Mouse (Mus musculus) midbrain, embryonic 16.5 days (tissue): Measurements from ENCODE around the gene Cntnap5b. TPM values are rescaled to one million over a fixed set of nuclear protein-coding genes. Genes with fewer than 3 reads are reported as not detected.

Experiments
- ATAC-seq: fragments of 200-750 bp; cut with Nextera tagmentation; 2 replicates; pipeline ENCODE4 v1.8.0; 2017; ENCODE audit warnings: moderate TSS enrichment
- H3K27ac ChIP-seq: fragments of 300-500 bp; sonication (generic); 2 replicates; pipeline ENCODE4 v1.5.1; 2014; ENCODE audit warnings: mild to moderate bottlenecking, low read length, mixed read lengths
- H3K27me3 ChIP-seq: fragments of 300-500 bp; sonication (generic); 2 replicates; pipeline ENCODE4 v1.6.1; 2014; ENCODE audit warnings: low read depth, low read length, mixed read lengths; ENCODE audit not compliant: control insufficient read depth, insufficient read depth
- H3K36me3 ChIP-seq: fragments of 300-500 bp; sonication (generic); 2 replicates; pipeline ENCODE4 v1.6.1; 2014; ENCODE audit warnings: mild to moderate bottlenecking, low read length, moderate library complexity, mixed read lengths; ENCODE audit not compliant: control insufficient read depth, insufficient read depth
- H3K4me1 ChIP-seq: fragments of 300-500 bp; sonication (generic); 2 replicates; pipeline ENCODE4 v1.6.1; 2014; ENCODE audit warnings: mild to moderate bottlenecking, low read length, mixed read lengths; ENCODE audit not compliant: control insufficient read depth, insufficient read depth
- H3K4me2 ChIP-seq: fragments of 300-500 bp; sonication (generic); 2 replicates; pipeline ENCODE4 v1.6.1; 2014; ENCODE audit warnings: mild to moderate bottlenecking, low read length, mixed read lengths
- H3K4me3 ChIP-seq: fragments of 300-500 bp; sonication (generic); 2 replicates; pipeline ENCODE4 v1.5.1; 2014; ENCODE audit warnings: low read depth, mild to moderate bottlenecking, low read length, moderate library complexity, mixed read lengths
- H3K9ac ChIP-seq: fragments of 300-500 bp; sonication (generic); 2 replicates; pipeline ENCODE4 v1.6.1; 2014; ENCODE audit warnings: low read depth, low read length, mixed read lengths
- H3K9me3 ChIP-seq: fragments of 300-500 bp; sonication (generic); replicated peaks from 2 replicates; pipeline ENCODE4 v1.6.1; 2014; ENCODE audit warnings: mild to moderate bottlenecking, low read length, mixed read lengths; ENCODE audit not compliant: control insufficient read depth, poor library complexity, severe bottlenecking
- WGBS: fragments of 180-500 bp; shearing (Covaris S2); extraction: QIAGEN DNeasy Blood & Tissue Kit; methylation state at CpG from one replicate; pipeline ENCODE4 v1.1.7; 2014; 5-methylcytosine and 5-hydroxymethylcytosine counted together
- polyA plus RNA-seq: library from polyadenylated mRNA; unstranded; fragments of >200 nt; fragmentation: Nextera tagmentation; extraction: Ambion mirVana; gene quantifications from 2 replicates; pipeline ENCODE4 v1.2.1, GENCODE M21; 2015

Gene Cntnap5b
- polyA plus RNA-seq: 3.5 and 5.2 TPM in 2 replicates

DNA sequence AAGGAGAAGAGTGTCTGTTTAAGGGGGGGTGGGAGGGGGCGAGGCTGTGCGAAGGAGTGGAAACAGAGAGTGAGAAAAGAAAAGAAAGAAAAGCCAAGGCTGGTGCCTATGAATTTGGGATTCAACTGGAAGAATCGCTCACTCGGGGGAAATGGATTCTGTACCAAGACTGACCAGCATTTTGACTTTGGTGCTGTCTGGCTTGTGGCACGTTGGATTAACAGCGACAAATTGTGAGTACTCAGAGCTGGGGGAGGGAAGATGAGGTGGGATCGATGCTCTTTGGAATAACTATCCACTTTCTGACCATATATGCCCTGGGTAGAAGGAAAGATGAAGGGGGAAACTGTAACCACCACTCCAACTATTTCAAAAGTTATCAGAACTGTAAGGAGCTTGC is at the start of gene Cntnap5b:
Gene Cntnap5b, plus strand, starts transcription at position 152 of the 400 bp plus-strand sequence.
- H3K36me3 ChIP-seq: no peaks in the 10 kb centered on the region
- no peaks in the 10 kb centered on the region for H3K27me3 ChIP-seq
- H3K4me1 ChIP-seq: no peaks in the 10 kb centered on the region; the same call in 1 of the 2 replicates
- peak within 1 kb of the TSS; percentile 42 for H3K9ac ChIP-seq
- 20% methylated on average over 7 of the region's 7 CpGs for WGBS
- peak within 1 kb of the TSS; percentile 24; the same call in 1 of the 2 replicates for H3K27ac ChIP-seq
- peak within 1 kb of the TSS; percentile 48 for H3K4me3 ChIP-seq
- H3K9me3 ChIP-seq: no peaks in the 10 kb centered on the region
- peak; percentile 46; the same call in 1 of the 2 replicates for ATAC-seq
- H3K4me2 ChIP-seq: peak within 1 kb of the TSS; percentile 53

DNA sequence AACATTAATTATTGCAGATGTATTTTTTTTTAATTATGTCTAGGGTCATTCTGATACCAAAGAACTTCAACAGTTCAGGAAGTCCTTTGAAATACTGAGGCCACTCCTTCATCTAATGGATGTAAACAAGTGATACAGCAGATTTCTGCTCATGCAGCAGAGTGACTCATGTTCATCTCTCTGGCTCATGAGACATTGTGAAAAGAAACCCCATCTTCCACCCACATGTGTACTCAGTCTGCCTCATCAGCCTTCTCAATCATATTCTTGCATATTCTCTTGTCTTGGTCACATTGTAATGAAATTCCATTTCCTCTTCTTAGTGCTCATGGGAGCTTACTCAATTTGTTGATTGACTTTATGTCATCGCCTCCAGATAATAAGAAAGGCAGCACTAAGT is 12.6 kb upstream of the Cntnap5b start:
- Histone ChIP-seq H3K4me1 (no peaks in the 10 kb centered on the region), H3K27ac (no peak overlapping the region), H3K36me3 (no peaks in the 10 kb centered on the region), H3K9me3 (no peaks in the 10 kb centered on the region), H3K9ac (no peak overlapping the region), H3K4me3 (no peak overlapping the region), H3K27me3 (no peaks in the 10 kb centered on the region), H3K4me2 (no peak overlapping the region)
- ATAC-seq: no peak
- 100% methylated on average over 1 of the region's 1 CpGs for WGBS

DNA sequence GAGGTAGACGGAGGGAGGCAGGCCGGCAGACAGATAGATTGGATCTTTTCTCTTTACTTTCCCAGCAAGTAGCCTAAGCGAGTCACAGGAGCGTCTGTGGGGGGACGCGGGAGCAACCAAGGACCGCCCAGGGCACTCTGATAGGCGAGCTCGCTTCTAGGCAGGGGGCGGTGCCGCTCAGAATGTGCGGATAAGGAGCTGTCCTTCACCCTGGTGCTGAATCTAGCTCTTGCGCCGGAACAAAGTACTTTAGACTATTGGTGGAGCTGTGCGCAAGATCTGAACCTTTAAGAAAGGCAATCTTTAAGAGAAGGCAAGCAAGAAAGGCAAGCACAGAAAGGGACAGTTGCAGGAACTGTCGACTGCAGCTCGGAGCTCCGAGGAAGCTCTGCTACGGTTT is 382 bp upstream of the Cntnap5b start:
- H3K27ac ChIP-seq: peak overlapping the region; percentile 24; the same call in 1 of the 2 replicates
- 1% methylated on average over 19 of the region's 19 CpGs for WGBS

DNA sequence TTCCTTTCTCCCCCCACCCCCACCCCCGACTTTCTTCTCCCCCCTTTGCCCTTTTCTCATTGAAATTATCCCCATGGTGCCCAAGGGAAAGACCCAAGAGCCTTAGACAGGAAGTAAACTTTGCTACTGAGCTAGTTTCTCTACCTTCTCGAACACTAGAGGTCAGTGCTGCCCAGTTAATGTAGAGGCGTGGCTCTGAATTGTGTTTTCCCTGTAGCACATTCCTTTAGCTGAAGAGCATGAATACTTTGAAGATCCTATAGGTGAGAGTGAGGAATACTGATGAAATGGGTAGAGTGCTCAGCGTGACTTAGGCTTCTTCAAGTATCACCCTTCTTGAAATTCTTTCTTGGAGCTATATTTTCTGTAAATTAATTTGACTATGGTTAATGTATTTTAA is 1.6 kb downstream of the Cntnap5b start:
- Histone ChIP-seq H3K27me3 (no peaks in the 10 kb centered on the region), H3K9me3 (no peaks in the 10 kb centered on the region), H3K36me3 (no peaks in the 10 kb centered on the region), H3K9ac (no peak overlapping the region), H3K27ac (no peak overlapping the region), H3K4me1 (no peaks in the 10 kb centered on the region; the same call in 1 of the 2 replicates), H3K4me3 (peak overlapping the region; percentile 48), H3K4me2 (peak overlapping the region; percentile 53; the same call in 1 of the 2 replicates)
- peak; percentile 69 for ATAC-seq
- WGBS: 2% methylated on average over 4 of the region's 4 CpGs

More for the DNA sequence above, 382 bp upstream of the Cntnap5b start:
- Histone ChIP-seq H3K9ac (peak overlapping the region; percentile 42), H3K4me1 (no peaks in the 10 kb centered on the region; the same call in 1 of the 2 replicates), H3K9me3 (no peaks in the 10 kb centered on the region), H3K27me3 (no peaks in the 10 kb centered on the region), H3K36me3 (no peaks in the 10 kb centered on the region), H3K4me3 (peak overlapping the region; percentile 48), H3K4me2 (peak overlapping the region; percentile 53)
- ATAC-seq: peak; percentile 86

DNA sequence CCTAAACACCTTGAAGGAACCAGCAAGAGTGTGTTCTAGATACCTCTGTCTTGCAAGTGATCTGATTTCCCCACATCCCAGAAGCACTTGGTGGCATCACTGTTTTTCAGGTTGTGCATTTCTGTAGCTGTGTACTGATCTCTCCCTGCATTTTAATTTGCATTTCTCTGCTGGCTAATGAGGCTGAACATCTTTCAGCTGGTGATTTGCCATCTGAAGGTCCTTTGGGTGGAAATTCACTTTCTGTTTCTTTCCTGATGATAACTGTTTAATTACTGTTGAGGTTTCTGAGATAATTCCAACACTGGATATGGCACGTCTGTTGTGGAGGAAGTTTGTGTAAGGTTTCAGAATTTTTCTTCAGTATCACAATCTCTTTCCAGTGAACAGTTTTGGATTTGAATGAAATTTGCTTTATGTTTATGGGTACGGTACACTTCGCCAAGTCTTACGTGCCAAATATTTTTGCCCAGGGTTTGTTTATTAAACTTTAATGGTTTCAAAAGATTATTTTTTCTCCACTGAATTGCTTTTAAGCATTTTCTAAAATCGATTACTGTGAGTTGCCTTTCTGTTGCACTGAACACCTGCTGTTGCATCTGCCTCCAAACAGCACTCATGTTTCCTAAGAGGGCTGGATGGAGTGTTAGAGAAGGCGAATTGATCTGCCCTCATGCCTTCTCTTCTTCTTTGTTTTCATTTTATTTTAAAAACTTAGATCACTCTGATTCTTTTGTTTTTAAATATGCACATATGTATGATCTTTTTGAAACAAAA is 41.0 kb downstream of the Cntnap5b start:
- Histone ChIP-seq H3K9ac (no peak overlapping the region), H3K9me3 (no peaks in the 10 kb centered on the region), H3K27ac (no peak overlapping the region), H3K36me3 (no peaks in the 10 kb centered on the region), H3K4me3 (no peak overlapping the region), H3K4me1 (no peaks in the 10 kb centered on the region), H3K4me2 (no peak overlapping the region), H3K27me3 (no peaks in the 10 kb centered on the region)
- WGBS: 84% methylated on average over 6 of the region's 6 CpGs
- ATAC-seq: no peak

DNA sequence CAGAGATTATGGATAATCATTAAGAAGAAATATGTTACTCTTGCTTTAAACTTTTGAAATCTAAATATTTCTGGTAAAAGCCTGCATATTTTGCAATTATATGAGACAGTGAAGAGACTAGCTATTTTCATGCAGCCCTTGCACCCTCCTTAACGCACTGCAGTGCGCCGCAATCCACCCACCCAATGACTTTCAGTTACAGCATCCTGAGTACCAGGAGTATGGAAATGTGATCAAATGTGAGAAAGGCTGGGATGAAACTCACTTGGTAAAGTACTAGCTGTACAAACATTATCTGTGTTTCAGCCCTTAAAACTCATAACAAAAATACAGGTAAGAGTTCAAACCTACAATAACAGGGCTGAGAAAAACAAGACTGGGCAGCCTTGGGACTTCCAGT is 99.8 kb downstream of the Cntnap5b start:
- WGBS: 87% methylated on average over 3 of the region's 3 CpGs
- no peak overlapping the region for H3K9ac ChIP-seq
- no peak for ATAC-seq

DNA sequence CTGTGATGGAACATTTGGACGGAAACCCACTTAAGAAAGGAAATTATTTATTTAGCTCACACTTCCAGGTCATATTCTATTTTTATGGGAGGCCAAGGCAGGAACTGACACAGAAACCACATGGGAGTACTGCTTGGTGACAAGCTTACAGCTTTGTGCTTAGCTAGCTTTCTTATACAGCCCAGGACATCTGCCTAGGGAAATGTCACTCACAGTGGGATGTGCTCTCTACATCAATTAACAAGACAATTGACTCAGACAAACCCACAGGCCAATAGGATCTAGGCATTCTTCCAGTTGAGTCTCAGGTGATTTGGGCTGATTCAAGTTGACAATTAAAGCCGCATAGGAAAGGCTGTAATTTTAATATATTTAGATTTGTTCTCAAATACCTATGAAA is 135.2 kb downstream of the Cntnap5b start:
- H3K9ac ChIP-seq: no peak overlapping the region
- ATAC-seq: peak; percentile 80; the same call in 1 of the 2 replicates

More for the DNA sequence above, 99.8 kb downstream of the Cntnap5b start:
- Histone ChIP-seq H3K4me1 (no peaks in the 10 kb centered on the region), H3K4me3 (no peak overlapping the region), H3K27me3 (no peaks in the 10 kb centered on the region), H3K36me3 (no peaks in the 10 kb centered on the region), H3K9me3 (no peaks in the 10 kb centered on the region), H3K4me2 (no peak overlapping the region), H3K27ac (no peak overlapping the region)

DNA sequence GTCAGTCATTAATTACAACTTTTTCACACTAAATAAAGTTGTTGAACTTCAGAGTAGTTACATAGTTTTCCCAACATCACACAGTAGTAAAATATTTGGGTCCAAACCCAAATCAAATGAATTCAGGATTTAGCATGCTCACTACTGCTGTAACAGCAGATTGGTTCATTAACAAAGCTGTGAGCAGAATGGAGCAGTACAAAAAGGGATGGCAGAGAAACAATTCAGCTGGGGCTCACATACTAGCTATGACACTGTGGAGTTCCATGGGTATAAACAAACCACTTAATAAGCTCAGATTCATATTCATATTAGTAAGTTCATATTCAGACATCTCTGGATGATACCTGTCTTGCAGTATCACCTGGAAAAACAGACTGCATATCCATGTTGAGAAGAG is 170.9 kb downstream of the Cntnap5b start:
- Histone ChIP-seq H3K9ac (no peak overlapping the region), H3K27ac (no peak overlapping the region), H3K9me3 (no peaks in the 10 kb centered on the region), H3K27me3 (no peaks in the 10 kb centered on the region), H3K4me1 (no peaks in the 10 kb centered on the region), H3K4me3 (no peak overlapping the region), H3K36me3 (no peaks in the 10 kb centered on the region), H3K4me2 (no peak overlapping the region)
- no peak for ATAC-seq

More for the DNA sequence above, 135.2 kb downstream of the Cntnap5b start:
- 49% methylated on average over 2 of the region's 2 CpGs for WGBS
- no peaks in the 10 kb centered on the region for H3K9me3 ChIP-seq
- H3K4me3 ChIP-seq: no peak overlapping the region
- no peaks in the 10 kb centered on the region for H3K27me3 ChIP-seq
- H3K4me2 ChIP-seq: no peak overlapping the region
- no peak overlapping the region for H3K27ac ChIP-seq
- H3K36me3 ChIP-seq: no peaks in the 10 kb centered on the region
- no peaks in the 10 kb centered on the region for H3K4me1 ChIP-seq

DNA sequence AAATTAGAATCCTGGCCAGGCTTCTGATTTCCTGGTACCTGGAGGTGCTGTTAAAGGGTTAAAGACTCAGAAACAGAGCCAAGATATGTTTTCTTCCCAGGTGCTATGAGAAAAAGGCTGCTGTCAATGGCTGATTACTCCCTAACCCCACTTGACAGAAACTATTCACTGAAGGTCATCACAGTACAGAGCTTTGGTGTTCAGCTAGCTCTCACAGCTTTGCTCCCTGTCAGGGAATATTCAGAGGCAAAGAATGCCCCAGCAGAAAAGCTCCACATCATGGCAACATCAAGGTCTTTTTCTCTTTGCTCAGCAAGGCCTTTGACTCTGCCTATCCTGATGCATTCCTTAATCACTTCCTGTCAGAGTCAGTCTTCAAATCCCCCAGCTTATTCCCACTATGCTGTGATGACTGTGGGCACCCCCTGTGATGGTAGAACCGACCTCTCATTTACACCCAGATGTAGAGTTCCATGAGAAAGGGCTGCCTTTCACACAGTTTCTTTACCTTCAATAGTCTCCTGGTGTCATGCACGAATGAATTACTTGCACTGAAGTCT is 186.9 kb downstream of the Cntnap5b start:
- H3K9ac ChIP-seq: no peak overlapping the region
- H3K4me2 ChIP-seq: no peak overlapping the region
- no peaks in the 10 kb centered on the region for H3K4me1 ChIP-seq
- 12% methylated on average over 2 of the region's 2 CpGs for WGBS
- no peaks in the 10 kb centered on the region for H3K27me3 ChIP-seq
- H3K36me3 ChIP-seq: no peaks in the 10 kb centered on the region
- H3K4me3 ChIP-seq: no peak overlapping the region
- H3K9me3 ChIP-seq: peaks cover 4% of the 10 kb centered on the region; the same call in 1 of the 2 replicates
- H3K27ac ChIP-seq: no peak overlapping the region
- ATAC-seq: peak; percentile 75; the same call in 1 of the 2 replicates
